Mouse (Mus musculus) adrenal gland, adult (tissue): ENCODE data around the gene B3gntl1.
"Not testable (repeated sequence)": the region's sequence is repeated elsewhere in the genome, so short reads cannot be mapped to it uniquely, and the experiment has no call there.

Experiments
- DNase-seq, 2 experiments: peaks; one replicate each; pipeline ENCODE4 v3.0.0; 2022 to 2023; ENCODE audit warnings: low spot score in 1 of 2; ENCODE audit not compliant: inconsistent age in 2 of 2

B3gntl1 gene

GRCm38 (mm10) chr11:121685491-121686001 lies 12.6 kb upstream of the B3gntl1 start:
- peak; percentile 61 to 80 for DNase-seq

DNA sequence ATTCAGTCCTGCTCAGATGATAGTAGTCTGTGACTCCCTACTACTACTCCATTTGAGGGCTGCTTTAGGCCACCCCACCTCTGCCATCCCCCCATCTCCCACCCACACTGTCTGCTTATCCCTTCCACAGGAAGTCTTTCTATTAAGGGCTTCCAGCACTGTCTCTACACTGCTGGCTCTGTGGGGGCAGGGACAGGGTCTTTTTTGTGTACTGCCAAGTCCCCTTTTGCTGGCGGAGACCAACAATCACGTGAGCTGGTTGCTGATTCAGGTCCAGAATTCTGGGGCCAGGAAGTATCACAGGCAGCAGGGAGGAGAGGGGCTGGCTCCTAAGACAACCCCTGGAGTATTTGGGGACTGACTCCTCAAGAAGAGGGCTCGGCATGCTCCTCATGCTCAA lies 10.3 kb upstream of the B3gntl1 start:
- no peak for DNase-seq

DNA sequence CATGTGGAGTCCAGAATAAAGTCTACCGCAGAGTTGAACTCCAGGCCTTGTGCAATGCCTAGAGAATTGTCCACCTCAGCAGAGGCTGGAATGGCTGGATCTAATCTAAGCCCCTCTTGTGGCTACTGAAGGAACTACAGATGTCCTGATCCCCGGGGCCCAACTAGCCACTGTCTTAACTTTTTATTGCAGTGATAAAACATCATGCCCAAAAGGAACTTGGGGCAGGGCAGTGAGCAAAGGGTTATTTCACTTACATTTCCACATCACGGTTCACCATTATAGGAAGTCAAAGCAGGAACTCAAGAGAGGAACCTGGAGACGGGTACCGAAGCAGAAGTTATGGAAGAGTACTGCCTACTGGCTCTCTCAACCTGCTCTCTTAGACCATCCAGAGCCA lies 7.8 kb upstream of the B3gntl1 start:
- DNase-seq = peak in 1 of 2 experiments; percentile 74

DNA sequence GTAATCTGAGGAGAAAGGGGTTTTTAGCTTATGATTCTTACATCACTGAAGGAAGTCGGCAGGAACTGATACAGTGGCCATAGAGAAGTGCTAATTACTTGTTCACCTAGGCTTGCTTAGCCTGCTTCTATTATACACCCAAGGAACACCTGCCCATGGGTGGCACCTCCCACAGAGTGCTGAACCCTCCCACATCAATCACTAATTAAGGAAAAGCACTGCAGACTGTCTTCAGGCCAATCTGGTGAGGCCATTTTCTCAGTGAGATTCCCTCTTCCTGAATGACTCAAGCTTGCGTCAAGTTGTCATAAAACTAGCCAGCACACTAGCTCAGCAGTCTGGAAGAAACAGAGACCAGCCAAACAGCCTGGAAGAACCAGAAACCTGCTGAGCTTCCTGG lies 6.6 kb upstream of the B3gntl1 start:
- no peak for DNase-seq

- DNase-seq = no peak
Observed at GRCm38 (mm10) chr11:121676836-121677235, 3.9 kb upstream of the B3gntl1 start.

DNA sequence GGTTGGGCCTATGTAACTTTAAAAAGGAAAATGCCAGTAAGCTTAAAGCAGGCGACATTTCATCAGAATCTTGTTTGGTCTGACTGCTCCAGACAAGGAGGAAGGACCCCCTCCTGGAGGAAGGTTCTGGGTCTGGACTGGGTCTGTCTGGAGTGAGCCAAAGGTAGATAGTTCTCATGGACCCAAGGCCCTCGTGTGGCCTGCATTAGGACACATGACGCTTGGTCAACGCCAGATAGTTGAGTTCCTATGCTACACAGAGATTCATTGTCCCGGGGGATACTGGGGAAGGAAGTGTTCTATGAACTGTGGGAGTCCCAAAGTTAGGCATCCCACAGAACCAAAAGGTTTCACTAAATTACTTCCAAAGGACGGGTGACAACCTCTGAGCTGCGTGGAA lies 676 bp upstream of the B3gntl1 start:
- peak in 1 of 2 experiments; percentile 40 for DNase-seq

- DNase-seq = peak in 1 of 2 experiments; percentile 50
Observed at GRCm38 (mm10) chr11:121672312-121672989, 502 bp downstream of the B3gntl1 start.

- no peak for DNase-seq
Observed at GRCm38 (mm10) chr11:121670926-121671325, 2.0 kb downstream of the B3gntl1 start.

DNA sequence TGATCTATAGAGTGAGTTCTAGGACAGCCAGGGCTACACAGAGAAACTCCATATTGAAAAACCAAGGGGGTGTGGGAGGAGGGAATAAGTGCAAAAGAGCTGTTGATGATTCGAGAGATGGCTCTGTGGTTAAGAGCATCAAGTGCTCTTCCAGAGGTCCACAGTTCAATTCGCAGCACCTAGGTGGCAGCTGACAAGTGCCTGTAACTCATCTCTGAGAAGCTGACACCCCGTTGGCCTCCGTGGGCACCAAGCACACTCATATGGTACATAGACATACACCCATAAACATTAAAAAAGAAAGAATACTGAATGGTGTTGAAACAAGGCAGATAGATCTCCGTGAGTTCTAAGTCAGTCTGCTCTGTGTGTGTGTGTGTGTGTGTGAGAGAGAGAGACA lies 4.2 kb downstream of the B3gntl1 start:
- no peak for DNase-seq

DNA sequence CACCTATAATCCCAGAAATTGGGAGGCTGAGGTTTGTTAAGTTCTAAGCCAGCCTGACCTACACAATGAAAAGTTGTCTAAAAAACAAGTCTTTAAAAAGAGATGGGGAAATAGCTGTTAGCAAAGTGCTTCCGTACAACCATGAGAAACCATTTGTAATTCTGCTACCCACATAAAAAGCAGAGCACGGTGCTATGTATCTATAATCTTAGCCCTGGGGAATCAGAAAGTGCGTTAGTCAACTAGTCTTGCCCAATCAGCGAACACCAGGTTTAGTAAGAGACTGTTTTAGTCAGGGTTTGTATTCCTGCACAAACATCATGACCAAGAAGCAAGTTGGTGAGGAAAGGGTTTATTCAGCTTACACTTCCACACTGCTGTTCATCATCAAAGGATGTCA lies 5.4 kb downstream of the B3gntl1 start:
- DNase-seq = no peak

DNA sequence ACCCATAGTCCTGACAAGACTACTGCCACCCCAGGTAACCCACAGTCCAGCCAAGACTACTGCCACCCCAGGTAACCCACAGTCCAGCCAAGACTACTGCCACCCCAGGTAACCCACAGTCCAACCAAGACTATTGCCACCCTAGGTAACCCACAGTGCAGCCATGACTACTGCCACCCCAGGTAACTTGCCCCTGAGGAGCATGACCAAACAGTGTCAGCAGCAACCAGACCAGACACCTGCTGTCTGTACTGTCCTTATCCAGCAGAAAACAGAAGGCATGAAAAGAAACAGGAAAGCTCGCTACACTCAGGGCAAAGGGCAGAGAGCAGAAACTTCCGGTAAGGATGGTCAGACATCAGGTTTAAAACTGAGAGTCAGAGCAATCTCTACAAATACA lies 11.8 kb downstream of the B3gntl1 start:
- DNase-seq = no peak

DNA sequence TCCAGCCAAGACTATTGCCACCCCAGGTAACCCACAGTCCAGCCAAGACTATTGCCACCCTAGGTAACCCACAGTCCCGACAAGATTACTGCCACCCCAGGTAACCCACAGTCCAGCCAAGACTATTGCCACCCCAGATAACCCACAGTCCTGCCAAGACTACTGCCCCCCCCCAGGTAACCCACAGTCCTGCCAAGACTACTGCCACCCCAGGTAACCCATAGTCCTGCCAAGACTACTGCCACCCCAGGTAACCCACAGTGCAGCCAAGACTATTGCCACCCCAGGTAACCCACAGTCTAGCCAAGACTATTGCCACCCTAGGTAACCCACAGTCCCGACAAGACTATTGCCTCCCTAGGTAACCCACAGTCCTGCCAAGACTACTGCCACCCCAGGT lies 12.3 kb downstream of the B3gntl1 start:
- DNase-seq = not testable (repeated sequence)

DNA sequence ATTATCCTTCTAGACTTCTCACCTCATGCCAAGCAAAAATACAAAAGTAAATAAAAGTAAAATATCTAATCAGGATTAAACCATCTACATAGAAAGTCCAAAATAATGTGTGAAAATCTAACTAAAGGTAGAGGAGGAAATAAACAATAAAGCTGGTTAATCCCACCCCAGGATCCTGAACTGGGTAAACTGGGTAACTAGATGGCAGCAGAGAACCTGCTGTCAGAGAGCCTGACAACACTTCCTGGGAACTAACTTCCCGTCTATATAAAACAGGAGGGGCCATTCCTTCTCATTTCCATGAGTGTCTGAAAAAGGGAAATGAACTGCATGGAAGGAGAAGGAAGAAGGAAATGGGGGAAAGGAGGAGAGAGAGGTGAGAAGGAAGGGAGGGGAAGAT lies 14.8 kb downstream of the B3gntl1 start:
- peak in 1 of 2 experiments; percentile 42 for DNase-seq

DNA sequence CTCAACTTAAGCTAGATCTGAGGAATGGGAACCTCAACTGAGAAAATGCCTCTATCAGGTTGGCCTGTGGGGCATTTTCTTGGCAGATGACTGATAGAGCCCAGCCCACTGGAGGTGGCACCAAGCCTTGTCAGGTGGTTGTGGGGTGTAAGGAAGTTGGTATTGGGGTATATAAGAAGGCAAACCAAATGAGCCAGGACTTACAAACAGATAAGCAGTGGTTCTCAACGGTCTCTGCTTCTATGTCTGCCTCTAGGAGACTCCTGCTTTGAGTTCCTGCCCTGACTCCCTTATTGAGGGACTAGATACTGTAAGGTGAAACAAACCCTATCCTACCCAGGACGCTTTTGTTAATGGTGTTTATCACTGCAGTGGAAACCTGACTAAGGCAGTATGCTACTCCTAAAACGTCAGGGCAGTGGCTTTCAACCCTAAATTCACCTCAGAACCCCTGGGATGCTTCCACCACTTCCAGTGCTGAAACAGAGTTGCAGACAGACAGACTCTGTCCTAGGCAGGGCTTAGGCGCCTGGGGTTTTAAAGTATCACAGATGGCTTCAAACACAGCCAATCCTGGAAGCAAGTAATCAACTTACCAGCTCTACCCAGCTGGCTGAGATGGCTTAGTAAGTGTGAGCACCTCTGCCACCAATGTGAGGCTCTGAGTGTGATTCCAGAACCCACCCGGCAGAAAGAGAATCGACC lies 17.0 kb downstream of the B3gntl1 start:
- no peak for DNase-seq

DNA sequence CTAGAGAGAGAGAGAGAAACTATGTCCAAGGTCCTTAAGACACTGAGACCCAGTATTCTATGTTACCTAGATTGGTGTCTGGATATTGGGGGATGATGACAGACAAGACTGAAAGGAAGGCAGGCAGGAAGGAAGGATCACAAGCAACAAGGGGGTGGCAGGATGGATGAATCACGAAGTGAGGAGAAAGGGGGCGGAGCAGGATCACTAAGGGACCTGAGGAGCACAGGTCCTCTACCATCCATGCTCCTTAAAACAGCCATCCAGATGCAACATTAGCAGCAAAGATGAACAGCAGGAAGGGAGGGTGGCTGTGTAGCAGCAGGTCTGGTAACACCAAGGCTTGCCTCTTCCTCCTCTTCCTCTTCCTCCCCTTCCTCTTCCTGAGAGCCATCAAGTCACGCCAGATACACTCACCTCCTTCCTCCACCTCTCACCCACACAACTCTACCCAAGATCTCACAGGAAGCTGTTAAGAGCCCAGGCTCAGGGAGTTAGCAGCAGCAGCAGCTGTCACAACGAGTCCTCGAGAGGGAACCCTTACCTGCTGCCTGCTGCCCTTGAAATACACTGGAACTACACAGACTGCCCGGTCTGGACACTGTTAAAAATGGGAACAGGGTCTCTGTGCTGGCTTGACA lies 17.7 kb downstream of the B3gntl1 start:
- DNase-seq = no peak

DNA sequence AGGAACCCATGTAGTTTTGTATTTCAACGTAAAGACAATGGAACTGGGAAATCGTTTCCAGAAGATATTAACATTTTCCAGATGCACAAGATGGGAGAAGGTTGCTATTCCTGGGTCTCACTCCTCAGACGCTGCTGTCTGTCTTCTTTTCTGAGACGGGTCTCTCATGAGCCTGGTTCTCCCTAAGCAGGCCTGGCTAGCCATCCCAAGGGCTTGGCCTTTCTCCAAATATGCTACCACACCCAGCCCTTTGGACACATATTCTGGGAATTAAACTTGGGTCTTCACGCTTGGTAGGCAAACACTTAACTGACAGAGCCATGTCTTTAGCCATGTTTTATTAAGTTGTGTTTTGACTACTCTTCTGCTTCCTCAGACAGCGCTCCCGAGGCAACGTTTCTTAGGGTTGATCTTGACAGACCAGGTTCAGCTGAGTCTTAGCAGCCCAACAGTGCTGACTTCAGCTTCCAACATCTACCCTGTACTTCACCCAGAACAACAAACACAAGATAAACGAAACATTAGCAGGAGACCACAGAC lies 18.5 kb downstream of the B3gntl1 start:
- DNase-seq = no peak

- DNase-seq = no peak
Observed at GRCm38 (mm10) chr11:121653631-121654030, 19.3 kb downstream of the B3gntl1 start.

DNA sequence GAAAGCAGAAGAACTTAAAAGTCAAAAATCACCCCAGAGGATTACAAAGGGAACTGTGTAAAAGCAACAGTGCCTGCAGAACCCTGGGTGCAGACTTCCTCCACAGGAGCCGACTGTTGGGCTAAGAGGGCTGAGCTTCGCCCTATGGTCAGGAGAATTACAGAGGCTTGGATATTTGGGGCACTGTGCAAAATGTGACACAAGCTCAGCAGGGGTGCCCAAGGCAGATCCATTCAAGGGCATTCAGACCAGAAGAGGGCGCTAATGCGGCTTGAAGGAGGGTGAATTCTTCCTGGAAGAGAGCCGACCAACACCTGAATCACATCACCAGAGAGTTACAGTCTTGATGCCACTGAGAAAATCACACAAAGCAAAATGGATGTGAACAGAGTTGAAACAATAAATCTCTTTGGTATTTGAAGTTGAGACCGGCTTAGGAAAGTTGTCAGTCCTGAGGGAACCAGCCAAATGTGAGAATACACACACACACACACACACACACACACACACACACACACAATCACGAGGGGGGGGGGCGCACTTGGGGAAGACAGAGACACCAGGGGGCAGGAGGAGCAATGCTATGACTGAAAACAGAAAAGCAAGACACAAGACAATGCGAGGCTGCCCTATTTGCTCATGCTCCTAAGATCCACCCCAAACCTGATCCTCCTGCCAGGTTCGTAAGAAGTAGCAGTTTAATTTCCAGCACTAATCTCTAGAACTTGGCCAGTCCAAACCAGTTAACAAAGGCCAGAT lies 20.2 kb downstream of the B3gntl1 start:
- peak; percentile 58 to 88 for DNase-seq

- peak; percentile 42 to 85 for DNase-seq
Observed at GRCm38 (mm10) chr11:121651983-121652382, 21.0 kb downstream of the B3gntl1 start.

GRCm38 (mm10) chr11:121651556-121651955 lies 21.4 kb downstream of the B3gntl1 start:
- no peak for DNase-seq

GRCm38 (mm10) chr11:121650668-121651067 lies 22.3 kb downstream of the B3gntl1 start:
- peak; percentile 21 to 51 for DNase-seq
